Mouse (Mus musculus): Measurements from ENCODE around the gene Mrpl52.

Gene Mrpl52

DNA sequence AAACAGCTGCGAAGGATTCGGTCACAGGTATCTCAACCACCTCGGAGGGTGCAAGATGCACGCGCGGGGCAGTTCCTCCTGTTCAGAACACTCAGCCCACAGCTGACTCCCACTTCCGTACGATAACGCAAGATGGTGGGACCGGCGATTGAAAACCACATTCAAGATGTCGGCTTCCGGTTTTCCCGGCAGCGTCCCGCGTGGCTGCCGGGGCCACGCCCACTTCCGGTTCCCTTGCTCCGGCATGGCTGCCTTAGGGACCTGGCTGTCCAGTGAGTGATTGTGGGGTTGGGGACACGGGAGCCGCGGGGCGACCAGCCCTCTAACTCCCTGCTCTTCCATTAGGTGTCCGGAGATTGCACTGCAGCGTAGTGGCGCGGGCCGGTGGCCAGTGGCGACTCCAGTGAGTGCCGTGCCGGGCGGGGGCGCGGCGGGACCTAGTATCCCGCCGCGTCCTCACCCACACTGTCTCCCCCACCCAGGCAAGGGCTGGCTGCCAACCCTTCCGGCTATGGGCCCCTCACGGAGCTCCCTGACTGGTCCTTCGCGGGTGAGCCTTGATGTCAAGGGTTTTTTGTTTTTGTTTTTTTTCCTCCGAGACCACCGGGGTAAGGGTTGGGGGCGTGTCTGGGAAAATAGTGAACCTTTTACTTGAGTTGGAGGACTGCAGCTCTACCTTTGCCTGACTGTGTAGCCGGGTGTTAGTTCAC is at the start of gene Mrpl52:
Mrpl52 (plus strand) TSS at position 221 of the 710 bp plus-strand sequence.
- DNase-seq = peak; percentile 98

- DNase-seq = no peak
These were observed 49.5 kb upstream of the Mrpl52 start for GRCm38 (mm10) chr14:54377166-54377565.

GRCm38 (mm10) chr14:54379571-54379970 is 47.1 kb upstream of the Mrpl52 start:
- no peak for DNase-seq

DNA sequence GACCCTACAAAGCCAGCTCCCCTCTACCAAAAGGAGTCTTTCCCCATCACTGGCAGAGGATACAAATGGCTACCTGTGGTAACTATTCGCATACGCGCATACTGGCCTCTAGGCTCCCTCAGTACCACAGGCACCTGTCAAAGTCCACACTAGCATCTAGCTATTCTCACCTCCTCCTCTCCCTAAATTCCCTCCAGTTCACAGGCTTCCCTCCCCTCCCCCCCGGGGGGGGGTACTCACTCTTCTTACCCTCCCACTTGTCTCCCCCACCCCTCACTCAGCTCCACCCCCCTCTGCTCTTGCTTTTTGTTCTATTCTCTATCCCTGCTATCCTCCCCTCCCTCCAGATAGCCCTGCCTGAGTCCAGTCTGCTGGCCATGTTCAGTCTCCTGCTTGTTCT is 46.1 kb upstream of the Mrpl52 start:
- DNase-seq = no peak

GRCm38 (mm10) chr14:54381816-54382215 is 44.9 kb upstream of the Mrpl52 start:
- DNase-seq = no peak

GRCm38 (mm10) chr14:54382641-54383040 is 44.1 kb upstream of the Mrpl52 start:
- no peak for DNase-seq

- DNase-seq = peak; percentile 29
These were observed 43.3 kb upstream of the Mrpl52 start for GRCm38 (mm10) chr14:54383355-54383771.

DNA sequence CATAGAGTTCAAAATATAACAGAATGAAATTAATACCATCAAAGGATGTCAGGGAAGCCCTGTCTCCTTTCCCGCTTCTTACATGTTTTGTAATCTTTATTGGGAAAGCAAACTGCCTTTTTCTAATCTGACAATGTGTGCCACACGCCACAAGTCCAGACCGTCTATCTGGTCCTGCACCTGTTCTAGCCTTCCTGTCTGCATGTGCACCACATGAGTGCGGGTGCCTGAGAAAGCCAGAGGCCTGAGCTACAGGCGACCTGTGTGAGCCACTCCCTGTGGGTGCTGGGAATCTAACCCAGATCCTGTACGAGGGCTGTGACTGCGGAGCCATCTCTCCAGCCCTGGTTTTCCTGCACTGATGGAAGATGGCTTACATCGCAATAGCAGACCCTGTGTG is 42.3 kb upstream of the Mrpl52 start:
- DNase-seq = no peak

DNA sequence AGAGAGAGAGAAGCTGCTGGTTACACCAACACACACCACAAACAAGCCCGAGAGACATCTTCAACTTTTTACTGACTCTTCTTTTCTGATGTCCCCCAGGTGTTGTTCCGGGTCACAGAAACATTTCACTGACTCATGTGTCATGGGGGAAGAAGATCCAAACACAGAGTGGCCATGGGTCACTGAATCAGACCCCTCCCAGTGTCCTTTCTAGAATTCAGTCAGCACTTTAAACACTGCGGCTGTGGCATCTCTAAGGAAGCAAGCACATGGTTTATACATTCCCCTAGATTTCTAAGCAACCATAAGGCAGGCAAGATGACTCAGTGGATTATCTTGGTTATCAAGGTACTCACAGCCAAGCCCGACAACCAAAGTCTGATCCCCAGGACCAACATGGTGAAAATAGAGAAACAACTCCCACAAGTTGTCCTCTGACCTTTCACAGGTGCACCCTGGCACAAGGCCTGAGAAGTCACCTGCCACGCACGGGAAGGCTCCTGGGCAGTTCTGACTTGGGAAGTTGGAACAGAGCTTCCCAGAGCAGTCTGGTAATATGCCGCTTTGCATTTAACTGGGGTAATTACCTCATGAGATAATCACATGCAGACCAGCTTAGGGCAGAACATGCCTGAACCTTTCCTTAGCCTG is 40.6 kb upstream of the Mrpl52 start:
- DNase-seq = no peak

GRCm38 (mm10) chr14:54387546-54387945 is 39.2 kb upstream of the Mrpl52 start:
- peak; percentile 38 for DNase-seq

DNA sequence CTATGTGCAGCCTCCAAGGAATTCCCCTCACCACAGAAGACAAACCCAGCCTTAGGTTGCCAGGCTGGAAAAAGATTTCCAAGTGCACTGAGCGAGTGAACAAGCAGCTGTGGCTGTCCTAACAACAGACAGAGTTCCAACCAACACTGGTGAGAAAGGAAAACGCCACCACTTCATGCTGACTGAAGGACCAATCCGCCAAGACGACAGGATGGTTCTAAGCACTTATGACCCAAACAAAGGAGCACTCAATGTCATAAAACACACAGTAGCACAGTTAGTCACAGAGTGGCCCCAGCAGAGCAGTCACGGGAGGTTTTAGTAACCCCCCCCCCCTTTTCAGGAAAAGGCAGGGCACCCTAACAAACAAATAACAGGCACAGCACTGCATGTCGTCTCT is 35.9 kb upstream of the Mrpl52 start:
- no peak for DNase-seq

DNA sequence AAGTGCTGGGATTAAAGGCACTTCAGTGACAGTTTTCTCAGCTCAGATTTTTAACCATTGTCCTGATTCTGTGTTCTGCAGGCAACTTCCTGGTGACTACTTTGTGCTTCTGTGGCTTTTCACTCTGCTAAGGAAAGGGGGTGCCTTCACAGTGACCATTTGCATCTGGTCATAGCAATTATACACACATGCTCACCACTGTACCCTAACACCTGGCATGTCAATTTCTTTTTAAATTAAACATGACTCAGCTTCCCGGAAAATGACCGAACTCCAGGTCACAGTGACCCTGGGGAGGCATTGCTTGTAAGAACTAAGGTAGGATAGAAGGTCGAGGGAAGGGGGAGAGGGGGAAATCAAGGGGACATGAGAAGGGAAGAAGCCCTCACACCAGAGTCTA is 32.9 kb upstream of the Mrpl52 start:
- no peak for DNase-seq

GRCm38 (mm10) chr14:54394309-54394708 is 32.4 kb upstream of the Mrpl52 start:
- no peak for DNase-seq

GRCm38 (mm10) chr14:54396685-54397084 is 30.0 kb upstream of the Mrpl52 start:
- DNase-seq = no peak

GRCm38 (mm10) chr14:54397872-54398527 is 28.7 kb upstream of the Mrpl52 start:
- no peak for DNase-seq

DNA sequence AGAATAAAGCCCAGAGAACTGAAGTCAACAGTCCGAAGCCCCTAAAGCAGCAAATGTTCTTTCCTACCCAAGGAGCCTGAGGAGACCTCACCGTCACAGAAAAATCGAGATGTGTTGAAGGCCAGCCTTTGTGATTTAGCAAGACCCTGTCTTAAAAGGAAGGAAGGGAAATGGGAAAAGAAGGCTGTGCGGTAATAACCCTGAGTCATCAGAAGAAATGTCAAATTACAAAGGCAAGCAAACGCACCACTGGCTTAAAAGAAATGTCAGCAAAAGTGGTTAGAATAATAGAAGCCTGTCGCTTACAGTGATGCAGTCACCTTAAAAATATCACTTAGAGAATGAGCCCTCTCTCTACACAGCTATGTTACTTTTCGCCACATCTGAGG is 28.2 kb upstream of the Mrpl52 start:
- no peak for DNase-seq

GRCm38 (mm10) chr14:54398921-54399382 is 27.8 kb upstream of the Mrpl52 start:
- DNase-seq = no peak

GRCm38 (mm10) chr14:54401723-54402122 is 25.0 kb upstream of the Mrpl52 start:
- DNase-seq = no peak

DNA sequence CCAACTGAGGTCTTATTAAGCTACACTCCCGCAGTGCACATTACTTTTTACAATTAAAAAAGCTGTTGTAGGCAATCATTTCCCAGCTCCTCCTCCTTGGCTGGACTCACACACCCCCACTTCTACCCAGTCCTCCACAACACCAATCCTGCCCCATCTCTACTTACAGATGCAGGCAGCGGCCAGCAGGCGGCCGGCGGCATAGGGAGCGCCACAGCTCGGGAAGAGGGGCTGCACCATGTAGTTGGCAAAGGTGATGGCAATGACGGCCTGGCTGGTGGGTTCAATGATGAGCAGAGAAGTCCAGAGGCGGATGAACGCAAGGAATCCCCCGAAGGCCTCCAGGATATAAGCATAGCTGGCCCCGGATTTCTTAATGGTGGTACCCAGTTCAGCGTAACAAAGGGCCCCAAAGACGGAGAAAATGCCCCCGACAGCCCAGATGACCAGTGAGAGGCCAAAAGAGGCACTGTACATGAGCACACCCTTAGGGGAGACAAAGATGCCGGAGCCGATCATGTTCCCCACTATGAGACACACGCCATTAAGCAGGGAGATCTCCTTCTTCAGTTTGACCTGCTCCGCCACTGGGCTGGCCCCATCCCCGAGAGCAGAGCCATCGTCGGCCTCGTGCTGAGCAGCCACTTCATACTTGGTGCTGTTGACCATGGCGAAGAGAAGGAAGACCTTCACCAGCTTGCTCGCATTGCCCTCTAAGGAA is 18.2 kb upstream of the Mrpl52 start:
- no peak for DNase-seq

DNA sequence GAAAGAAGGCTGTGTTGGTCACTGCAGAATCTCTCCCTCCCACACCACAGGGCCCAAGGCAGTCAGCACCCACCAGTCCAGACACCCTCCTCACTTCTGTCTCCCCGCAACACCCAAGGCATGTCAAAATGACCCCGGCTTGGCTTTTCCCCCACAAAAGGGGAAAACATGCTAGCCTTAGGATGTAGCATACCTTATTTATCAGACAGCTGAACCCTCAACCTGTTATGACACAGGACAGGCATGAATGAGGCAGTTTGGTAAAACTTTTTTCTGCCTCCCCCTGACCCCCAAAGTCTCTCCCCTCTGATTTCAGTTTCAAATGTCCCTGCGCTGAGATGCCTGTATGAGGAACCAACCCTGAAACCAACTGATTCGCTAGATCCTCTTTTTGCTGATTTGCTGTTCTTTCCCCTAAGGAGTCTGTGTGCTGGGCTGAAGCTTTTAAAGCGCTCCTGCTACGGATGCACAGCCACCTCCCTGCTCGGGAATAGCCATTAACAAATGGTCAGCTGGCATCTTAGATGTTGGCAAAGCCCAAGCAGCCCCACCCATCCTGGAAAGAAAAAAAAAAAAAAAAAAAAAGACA is 17.6 kb upstream of the Mrpl52 start:
- DNase-seq = no peak

GRCm38 (mm10) chr14:54409980-54410810 is 16.5 kb upstream of the Mrpl52 start:
- no peak for DNase-seq

GRCm38 (mm10) chr14:54412000-54412576 is 14.6 kb upstream of the Mrpl52 start:
- DNase-seq = no peak

All from embryo, embryonic 11 days (tissue).